Mouse (Mus musculus): ENCODE measurements around the gene H2afj.

The H2afj gene

GRCm38 (mm10) chr6:136845706-136846480 lies 37.8 kb downstream of the H2afj start:
- CTCF ChIA-PET: no interaction called here

GRCm38 (mm10) chr6:136847267-136847666 lies 39.2 kb downstream of the H2afj start:
- CTCF ChIA-PET: no interaction called here

GRCm38 (mm10) chr6:136847790-136848189 lies 39.7 kb downstream of the H2afj start:
- CTCF ChIA-PET: interaction anchor here (0.8 kb wide), 1 partner anchor 159 kb away, joined by 4 read pairs; no protein-coding TSS in a partner anchor

- CTCF ChIA-PET: interaction anchor here (0.8 kb wide), 1 partner anchor 160 kb away, joined by 4 read pairs; no protein-coding TSS in a partner anchor
Observed at GRCm38 (mm10) chr6:136848399-136848798, 40.4 kb downstream of the H2afj start.

- CTCF ChIA-PET: interaction anchor here (0.8 kb wide), 1 partner anchor 161 kb away, joined by 4 read pairs; no protein-coding TSS in a partner anchor
Observed at GRCm38 (mm10) chr6:136848971-136849370, 40.9 kb downstream of the H2afj start.

- CTCF ChIA-PET: no interaction called here
Observed at GRCm38 (mm10) chr6:136850267-136850666, 42.2 kb downstream of the H2afj start.

- CTCF ChIA-PET: interaction anchor here (1.1 kb wide), 1 partner anchor 9 kb away, joined by 3 read pairs; no protein-coding TSS in a partner anchor
Observed at GRCm38 (mm10) chr6:136852348-136852747, 44.3 kb downstream of the H2afj start.

- CTCF ChIA-PET: interaction anchor here (0.6 to 1.1 kb wide), 2 partner anchors 8 to 113 kb away, joined by 3 to 10 read pairs; no protein-coding TSS in a partner anchor
Observed at GRCm38 (mm10) chr6:136852762-136853161, 44.7 kb downstream of the H2afj start.

GRCm38 (mm10) chr6:136854361-136854781 lies 46.3 kb downstream of the H2afj start:
- CTCF ChIA-PET: no interaction called here

GRCm38 (mm10) chr6:136855183-136855582 lies 47.1 kb downstream of the H2afj start:
- CTCF ChIA-PET: interaction anchor here (0.6 to 1.6 kb wide), 3 partner anchors 10 to 235 kb away, joined by 3 to 4 read pairs (median 4); no protein-coding TSS in a partner anchor

GRCm38 (mm10) chr6:136856071-136856636 lies 48.1 kb downstream of the H2afj start:
- CTCF ChIA-PET: interaction anchor here (0.6 to 1.6 kb wide), 2 partner anchors 11 to 124 kb away, joined by 3 to 4 read pairs; no protein-coding TSS in a partner anchor

GRCm38 (mm10) chr6:136857186-136857872 lies 49.3 kb downstream of the H2afj start, which contains the start of gene Art4:
Gene Art4, minus strand, starts transcription at chr6:136857733.
- CTCF ChIA-PET: no interaction called here

- CTCF ChIA-PET: interaction anchor here (0.7 kb wide), 1 partner anchor 112 kb away, joined by 3 read pairs; no protein-coding TSS in a partner anchor
Observed at GRCm38 (mm10) chr6:136857873-136858260, 49.8 kb downstream of the H2afj start.

- CTCF ChIA-PET: interaction anchor here (0.7 kb wide), 1 partner anchor 111 kb away, joined by 3 read pairs; no protein-coding TSS in a partner anchor
Observed at GRCm38 (mm10) chr6:136858420-136858819, 50.4 kb downstream of the H2afj start.
